Mouse (Mus musculus) spleen, postnatal 36 days (tissue): ENCODE data around the gene Slc20a1.

Experiments used
- DNase-seq, 2 experiments: peaks; one replicate each; pipeline ENCODE4 v3.0.0; 2022; ENCODE audit warnings: low spot score in 2 of 2, mixed read lengths in 1 of 2

The Slc20a1 gene

DNA sequence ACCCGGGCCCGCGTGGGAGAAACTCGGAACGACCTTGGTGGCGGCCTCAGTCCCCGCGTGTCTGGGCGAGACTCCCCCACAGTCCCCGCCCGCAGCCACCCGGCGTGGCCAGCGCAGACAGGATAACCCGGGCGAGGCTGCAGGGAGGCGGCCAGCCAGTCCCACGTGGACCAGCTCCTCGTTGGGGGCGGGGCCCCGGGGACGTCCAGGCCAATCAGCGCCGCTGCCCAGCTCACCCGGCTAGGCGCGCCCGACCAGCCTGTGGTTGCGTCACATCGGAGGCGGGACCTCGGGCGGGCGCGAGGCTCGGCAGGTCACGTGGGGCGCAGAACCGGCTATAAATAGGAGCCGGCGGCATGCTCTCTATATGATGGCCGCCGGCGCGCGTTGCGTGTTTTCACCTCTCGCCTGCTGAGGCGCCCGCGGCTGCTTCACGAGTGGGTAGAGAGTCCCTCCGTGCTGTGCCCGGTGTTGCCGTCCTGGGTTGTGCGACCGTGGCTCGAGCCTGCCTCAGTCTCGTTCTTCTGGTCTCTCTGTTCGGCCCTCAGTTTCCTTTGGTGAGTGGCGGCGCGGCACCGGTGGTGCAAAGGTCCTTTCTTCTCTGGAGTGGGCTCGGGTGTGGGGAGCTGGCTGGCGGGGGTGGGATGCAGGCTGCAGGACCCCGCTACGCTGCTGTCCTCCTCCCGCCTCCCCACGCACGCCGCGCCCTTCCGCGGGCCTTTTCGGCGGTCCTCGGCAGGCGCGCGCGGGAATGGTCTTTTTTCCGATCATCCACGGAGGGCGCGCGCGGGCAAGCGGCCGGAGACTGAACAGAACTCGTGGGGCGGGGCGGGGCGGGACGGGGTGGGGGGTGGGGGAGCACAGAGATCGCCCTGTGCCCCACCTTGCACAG, at the start of gene Slc20a1:
Gene Slc20a1 (plus strand): TSS at position 329 of the 892 bp plus-strand sequence.
- peak; percentile 99 for DNase-seq

DNA sequence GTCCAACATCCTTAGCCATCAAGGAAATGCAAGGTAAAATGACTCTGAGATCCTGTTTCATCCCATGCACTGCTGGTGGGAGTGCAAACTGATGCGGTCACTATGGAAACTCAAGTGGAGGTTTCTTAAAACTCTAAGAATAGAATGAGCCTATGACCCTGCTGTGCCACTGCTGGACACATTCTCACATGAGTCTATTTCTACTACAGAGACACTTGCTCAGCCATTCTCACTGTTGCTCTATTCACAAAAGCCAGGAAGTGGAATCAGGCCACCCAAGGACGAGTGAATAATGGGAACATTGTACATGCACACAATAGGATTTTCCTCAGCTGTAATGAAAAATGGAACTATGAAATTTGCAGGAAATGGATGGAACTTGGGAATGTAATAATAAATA, 49.7 kb upstream of the Slc20a1 start:
- DNase-seq = no peak

DNA sequence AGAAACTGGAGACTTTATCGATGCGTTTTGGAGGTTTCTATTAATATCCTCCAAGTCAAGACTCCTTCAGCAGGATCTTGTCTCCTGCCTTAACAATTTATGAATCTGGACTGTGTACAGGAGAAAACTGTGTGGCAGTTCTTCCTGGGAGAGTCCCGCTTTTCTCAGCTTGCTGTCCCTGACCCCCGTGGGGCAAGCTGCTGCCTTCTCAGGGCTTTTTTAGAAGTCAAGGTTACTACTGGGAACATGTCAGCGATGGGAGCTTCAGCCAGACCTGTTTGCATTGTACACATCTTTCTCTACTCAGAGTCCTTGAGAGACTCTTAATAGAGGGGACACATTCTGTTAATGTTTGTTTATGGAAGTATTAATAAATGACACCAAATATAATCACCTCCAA, 48.2 kb upstream of the Slc20a1 start:
- no peak for DNase-seq

DNA sequence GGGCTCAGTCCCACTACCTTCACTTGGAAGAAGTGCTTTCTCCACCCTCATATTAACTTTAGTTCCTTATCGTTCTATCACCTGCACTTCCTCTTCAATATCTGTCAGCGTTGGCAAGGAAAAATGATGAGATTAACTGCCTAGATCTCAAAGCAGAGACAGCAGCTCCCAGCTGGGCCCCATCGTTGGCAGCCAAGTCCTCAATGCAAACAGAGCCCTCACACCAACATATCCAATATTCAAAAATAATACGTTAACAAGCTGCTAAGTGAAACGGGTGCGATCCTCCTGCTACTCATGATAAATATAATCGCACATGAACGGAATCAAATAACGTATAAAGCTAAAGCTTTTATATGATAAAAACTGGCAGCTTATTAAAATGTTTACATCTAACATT, 47.5 kb upstream of the Slc20a1 start:
- DNase-seq = no peak

DNA sequence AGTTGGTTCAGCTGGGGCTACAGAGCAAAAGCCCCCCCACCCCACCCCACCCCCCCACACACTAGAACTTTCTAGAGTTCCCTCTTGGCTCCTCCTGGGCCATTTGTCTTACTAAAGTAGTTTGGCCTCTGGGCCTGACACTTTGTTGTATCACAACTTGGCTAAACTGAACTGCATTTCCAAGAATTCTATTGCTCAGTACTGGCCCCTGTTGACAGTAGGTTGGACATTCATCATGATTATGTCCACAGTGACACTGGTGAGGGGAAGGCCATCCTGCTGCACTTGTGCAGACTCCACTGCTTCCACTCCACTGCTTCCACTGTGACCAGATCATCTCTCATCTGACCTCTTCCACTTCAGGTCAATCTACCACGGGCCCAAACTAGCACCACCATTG, 45.8 kb upstream of the Slc20a1 start:
- DNase-seq = no peak

DNA sequence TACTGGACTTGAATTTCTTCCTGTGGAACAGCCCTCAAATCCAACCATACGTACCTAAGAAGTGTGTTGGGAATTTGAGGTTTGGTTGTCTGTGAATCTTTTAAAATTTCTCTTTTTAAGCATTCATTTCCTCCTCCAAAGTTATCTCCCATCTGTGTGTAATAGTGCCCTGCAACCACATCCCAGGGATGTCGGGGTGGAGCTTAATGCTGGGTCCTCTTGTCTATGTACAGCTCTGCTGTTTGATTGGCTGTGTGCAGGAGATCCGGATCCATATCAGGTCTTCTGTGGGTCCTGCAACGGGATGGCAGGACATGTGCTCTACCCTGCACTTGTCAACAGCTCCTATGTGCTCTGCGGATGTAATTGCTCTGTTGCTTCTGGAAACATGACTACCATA, 33.7 kb upstream of the Slc20a1 start:
- no peak for DNase-seq

DNA sequence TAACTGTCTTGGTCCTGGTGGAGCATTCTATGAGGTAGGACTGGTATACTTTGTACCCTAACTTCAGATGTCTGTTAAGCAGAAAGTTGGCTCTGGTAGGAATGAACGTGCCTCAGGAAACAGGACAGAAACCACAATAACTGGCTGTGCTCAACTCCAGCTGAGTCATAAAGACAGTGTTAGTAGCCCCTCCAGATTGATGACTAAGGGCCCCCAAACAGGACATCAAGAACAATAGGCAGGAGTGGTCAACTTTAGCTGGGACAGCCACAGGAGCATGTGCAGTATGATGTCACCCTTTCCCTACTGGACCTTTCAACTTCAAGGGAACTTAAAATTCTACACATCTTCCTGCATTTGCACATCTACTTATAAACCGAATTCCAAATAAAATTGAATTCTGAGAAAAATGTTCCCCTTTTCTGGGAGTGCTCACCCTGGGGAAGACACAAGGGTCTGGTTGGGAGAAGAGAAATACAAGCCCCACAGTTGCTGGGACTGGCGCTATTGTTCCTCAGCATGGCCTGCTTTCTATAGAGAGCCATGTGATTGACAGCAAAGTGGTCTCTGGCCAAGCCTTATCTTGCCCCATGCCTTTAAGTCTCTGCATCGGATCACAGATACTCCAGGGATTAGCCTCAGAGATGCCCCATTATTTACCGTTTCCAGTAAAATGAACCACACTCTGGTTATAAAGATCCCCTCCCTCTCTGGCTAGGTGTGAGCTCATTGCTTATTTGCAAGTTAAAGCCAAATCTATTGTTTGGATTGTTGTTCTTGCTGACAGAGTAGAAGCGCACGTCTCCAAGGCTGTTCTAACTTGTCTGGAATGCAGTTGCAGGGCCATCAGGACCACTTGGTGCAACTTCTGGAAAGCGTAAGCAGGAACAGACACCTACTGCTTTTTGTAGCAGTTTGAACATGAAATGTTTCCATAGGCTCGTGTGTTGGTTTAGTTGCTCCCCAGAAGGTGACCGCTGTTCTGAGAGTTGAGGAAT, 31.8 kb upstream of the Slc20a1 start:
- no peak for DNase-seq

DNA sequence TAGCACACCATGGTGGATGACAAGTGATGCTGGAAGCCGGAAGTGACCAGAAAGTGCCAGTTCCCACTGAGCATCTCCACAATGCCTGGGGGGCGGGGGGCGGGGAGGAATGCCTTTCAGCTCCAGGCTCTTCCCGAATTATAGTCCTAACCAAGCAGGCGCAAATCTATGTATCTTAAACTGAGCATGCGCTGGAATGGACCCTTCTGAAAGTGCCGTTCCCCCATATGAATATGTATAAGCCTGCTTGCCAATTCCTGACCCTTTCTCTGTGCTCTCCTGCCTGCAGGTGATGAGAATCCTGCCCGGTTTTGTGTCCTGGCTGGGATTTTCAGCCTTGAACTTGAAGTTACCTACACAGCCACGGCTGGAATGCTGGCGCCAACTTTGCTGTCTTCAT, 25.2 kb upstream of the Slc20a1 start:
- DNase-seq = no peak

DNA sequence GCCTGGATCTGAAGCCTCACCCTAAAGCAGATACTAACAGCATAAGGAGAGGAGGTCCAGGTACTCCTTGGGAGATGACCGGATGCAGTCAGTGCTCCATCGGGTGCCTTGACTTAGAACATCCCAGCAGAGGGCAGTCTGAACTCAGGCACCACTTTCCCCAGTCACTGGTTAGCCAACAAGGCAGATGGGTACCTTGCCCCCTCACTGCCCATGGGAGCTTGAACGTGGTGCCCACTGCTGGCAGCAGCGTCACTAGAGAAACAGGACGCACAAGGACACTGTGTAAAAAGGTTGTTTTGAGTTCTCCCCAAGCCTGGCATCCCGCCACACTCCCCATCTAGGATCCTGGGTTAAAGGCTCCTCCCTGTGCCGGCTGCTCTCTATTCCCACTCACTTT, 24.1 kb upstream of the Slc20a1 start:
- peak; percentile 44 to 49 for DNase-seq

DNA sequence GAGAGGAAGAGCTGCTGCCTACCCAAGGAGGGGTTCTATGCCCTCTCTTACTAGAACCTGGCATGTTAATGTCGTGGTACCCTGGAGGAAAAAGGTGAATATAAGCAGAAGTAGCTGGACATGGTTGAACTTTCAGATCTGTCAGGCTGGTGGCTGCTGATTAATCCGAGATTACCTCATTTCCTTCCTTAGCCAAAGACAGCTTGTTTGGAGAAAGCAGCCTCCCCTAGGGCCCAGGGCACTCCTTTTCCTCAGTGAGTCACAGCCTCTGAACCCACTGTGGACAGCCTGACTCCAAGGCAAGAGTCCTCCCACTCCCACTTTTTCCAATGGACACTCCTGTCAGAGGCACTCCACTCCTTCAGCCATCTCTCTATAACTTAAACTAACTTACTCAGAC, 22.9 kb upstream of the Slc20a1 start:
- no peak for DNase-seq

DNA sequence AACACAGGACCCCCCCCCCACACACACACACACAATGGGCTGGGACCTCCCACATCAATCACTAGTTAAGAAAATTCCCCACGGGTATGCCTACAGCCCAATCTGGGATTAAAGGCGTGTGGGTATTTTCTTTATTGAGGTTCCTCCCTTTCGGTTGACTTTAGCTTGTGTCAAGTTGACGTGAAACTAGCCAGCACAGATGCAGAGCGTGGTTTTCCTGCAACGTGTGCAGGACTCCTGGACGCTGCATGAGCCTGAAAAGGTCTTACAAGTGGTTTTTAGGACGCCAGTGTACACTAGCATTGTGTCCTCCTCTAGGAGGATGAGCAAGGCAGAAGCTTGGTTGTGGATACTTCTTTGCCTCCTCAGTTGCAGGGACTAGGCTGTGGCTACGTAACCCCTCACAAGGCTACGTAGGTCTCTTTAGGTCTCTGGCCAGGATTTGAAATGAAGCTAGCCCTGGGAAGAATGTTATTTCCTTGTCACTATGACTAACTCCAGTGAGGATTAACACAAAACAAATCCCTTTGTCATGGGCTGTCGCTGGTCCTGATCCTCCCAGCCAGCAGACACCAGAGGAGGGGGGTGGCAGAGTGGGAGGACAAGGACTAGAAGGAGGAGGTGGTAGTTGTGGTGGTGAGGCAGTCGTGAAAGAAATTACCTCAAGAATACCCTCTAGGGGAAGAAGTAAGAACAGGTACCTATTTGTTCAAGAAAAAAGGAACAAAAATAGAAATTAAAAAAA, 21.7 kb upstream of the Slc20a1 start:
- no peak for DNase-seq

DNA sequence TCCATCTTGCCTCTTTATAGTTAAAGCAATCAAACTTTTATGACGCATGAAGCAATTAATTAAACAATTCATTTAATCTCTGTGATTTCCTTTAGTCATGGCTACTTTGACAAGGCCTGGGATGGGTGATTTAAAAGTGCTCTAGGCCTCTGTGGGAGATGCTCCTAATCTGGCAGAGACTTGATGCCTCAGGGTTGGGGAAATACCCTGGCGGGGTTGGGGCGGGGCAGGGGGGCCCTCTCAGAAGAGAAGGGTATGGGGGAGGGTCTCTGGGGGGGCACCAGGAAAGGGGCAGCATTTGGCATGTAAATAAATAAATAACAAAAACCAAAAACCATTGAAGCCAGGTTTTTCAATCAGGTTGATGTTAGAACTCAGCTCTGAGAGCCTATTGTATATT, 20.9 kb upstream of the Slc20a1 start:
- no peak for DNase-seq

DNA sequence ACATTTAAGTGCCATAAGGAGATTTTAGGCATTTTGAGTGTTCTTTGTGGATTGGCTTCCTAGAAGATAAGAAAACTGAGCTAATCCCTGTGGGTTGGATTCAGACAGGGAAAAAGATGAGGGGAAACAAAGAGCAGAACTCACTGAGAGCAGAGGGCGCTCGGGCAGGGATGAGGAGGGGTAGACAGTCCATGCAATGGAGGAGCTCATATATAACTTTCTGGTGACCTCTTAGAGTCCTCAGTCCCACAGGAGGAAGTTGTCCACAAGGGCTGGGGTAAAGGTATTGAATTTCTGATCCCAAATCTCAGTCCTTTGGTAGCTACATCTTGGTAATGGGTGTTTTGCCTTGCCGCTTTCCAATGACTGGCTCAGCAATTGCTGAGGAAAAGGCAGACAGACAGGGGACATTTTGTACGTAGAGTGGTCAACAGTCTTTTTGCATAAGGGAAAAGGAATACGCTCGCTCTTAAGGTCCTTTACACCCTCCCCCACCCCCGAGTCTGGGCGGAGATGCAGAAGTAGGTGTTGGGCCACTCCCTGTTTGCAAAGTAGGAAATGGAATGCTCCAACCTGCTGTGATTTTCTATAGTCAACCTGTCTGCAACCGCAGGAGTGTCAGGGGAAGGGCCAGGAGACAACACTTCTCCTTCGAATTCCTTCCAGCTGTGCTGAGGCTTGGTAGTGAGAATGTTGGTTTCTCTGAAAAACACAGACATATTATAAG, 20.2 kb upstream of the Slc20a1 start:
- DNase-seq = no peak

DNA sequence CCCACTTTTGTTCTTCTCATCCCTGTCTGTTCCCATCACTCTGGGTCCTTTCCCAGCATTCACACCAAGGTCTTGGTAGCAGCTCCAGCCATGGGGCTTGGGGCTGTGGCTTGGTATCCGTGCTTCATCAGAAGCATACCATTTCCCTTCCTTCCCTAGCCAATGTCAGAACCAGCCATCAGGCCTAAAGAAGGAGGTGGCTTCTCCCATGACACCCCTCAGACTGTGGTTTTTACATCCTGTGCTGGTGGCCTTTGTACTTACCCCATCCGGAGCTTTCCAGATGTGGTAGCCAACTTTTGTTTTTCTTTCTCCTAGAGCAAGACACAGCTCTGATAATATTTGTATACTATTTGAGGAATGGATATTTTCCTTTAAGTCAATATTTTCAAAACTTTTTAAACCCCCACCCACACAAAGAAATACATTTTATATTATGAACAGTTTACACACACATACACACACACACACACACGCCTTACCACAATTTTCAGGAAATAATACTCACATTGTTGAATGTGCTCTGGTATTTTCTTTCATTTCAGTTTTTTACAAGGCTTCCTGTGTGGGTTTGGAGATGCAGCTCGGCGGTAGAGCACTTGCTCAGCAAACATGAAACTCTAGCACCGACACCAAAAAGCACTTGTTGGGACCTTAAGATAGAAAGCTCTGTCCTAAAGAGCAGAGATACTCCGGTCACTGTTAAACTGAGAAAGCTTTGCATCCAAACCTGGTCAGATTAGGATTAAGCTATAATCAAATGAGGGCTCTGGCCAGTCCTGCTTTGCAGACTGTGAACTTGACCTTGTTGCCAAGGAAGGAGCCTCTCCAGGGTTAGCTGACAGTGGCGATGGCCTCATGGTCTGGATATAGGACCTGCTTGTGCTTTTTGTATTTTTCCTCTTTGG, 18.4 kb upstream of the Slc20a1 start:
- DNase-seq = peak; percentile 34 to 45

DNA sequence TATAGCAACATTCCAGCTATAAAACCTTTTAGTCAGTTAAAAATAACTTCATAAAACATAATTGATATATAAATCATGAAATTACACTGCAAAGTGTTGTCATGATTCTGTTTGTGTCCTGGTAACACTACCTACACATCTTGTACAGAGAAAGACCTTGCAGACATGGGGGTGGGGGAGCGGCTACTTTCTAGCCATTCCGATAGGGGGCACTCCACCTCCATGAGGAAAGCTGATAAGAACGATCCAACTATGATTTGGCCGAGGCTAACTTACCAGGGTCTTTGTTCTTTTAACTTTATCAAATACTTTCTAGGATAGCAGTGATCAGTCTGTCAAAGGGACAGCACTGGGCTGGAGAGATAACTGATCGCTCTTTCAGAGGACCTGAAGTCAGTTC, 17.1 kb upstream of the Slc20a1 start:
- DNase-seq = no peak

DNA sequence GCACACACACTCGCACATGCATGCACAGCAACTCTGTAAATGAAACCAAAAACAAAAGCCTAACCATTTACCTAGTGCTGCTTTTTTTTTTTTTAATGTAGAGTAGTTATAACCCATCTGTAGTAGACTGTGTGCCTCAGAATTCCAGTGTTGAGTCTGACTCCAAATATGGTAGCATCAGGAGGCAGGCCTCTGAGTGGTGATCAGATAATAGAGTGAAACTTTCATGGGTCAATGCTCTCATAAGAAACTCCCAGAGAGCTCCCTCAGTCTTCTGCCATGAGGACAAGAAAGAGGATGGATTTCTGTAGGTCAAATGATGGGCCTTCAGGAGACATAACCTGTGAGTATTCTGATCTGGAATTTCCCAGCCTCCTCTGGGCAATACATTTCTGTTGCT, 16.2 kb upstream of the Slc20a1 start:
- DNase-seq = no peak

DNA sequence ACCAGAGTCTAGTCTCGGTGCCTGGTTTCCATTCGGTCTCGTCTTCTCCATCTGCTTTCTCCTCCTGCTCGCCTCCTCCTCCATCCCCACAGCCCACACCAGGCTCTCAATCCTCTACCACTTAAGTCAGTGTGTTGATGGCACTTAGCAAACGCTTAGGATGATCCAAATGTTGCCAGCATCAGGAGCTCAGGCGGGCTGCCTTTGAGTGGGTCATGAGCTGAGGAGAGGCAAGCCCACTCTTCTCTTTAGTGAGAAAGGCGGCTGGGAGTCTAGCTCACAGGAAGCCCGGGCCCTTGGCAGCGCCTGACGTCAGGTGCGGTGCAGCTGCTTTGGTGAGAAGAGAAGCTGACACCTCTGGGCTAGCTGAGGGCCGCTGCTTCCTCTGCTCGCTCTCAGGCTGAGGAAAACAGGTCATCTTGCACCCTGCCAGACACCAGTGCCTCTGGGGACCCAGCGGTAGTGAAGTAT, 15.0 kb upstream of the Slc20a1 start:
- peak; percentile 78 to 83 for DNase-seq

DNA sequence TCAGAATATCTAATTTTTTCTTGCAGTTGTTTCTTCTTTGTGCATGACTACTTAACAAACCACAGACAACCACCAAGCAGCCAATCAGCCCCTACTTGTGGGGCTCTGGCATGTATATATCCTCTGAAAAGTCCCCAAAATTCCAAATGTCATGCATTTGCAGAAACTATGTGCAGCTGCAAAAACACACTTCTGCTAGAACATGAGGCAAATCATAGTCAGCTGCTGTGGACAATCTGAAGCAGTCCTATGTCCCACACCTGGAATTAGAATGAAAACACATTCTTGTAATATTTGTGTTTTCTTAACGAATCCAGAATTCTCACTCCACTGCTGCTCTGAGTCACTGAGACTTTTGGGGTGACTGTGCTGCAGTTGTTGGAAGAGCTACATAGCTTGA, 13.7 kb upstream of the Slc20a1 start:
- DNase-seq = no peak

DNA sequence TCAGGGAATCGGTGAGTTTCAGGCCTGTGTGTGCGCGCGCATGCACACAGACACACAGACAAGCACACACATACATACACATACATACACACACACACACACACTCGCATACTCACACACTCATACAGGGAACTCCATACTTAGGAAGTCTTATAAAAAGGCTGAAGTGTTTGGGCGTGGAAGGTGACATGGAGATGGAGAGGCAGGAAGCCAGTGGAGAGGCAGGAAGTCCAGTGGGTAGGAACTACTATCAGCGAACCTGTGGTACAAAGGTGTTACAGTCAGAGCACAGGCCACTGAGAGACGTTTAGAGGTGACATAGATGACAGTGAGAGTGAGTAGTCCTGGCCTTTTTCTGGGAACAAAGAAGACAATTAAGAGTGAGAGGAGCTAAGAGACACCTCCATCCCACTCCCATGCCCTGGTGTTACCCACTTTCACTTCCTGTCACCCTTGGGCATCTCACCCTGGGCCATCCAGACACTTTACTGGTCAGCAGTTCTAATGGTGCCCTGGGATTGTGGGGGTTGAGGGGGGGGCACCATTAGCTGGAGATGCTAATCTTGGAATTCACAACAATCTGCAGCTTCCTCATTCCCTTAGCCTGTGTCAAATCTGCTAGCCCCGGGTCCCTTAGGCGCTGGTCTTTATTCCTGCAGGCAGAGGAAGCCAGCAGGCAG, 12.8 kb upstream of the Slc20a1 start:
- no peak for DNase-seq
